Mouse (Mus musculus) brain, embryonic 14.5 days (tissue): ENCODE measurements at regions not wholly inside any gene's neighbourhood (a gene's known extent, or its start where the extent isn't known, plus 50 kb on each side); places are given as distances from the start of the nearest gene placed in this dataset.

Source experiments
- DNase-seq: peaks from one replicate; pipeline ENCODE4 v3.0.0-alpha.2; 2011; ENCODE audit warnings: low read depth
- CTCF ChIP-seq: fragments of 200-500 bp; IDR thresholded peaks from 2 replicates; pipeline ENCODE4 v1.5.1; 2012; ENCODE audit warnings: inconsistent platforms, mild to moderate bottlenecking, moderate library complexity, borderline replicate concordance; ENCODE audit not compliant: insufficient read depth, insufficient read length; ENCODE audit errors: extremely low read depth
- POLR2A ChIP-seq: fragments of 200-500 bp; IDR thresholded peaks from 2 replicates; pipeline ENCODE4 v1.6.1; 2012; ENCODE audit warnings: mild to moderate bottlenecking, inconsistent platforms, borderline replicate concordance; ENCODE audit not compliant: poor library complexity, insufficient read depth, insufficient read length, severe bottlenecking; ENCODE audit errors: extremely low read depth

GRCm38 (mm10) chr1:45675771-45676439, 119.1 kb upstream of the Wdr75 start:
- DNase-seq = peak; percentile 2
- TF ChIP-seq CTCF (no peak), POLR2A (no peak)

- DNase-seq = no peak
Observed at GRCm38 (mm10) chr1:45679964-45680709, 114.8 kb upstream of the Wdr75 start.

GRCm38 (mm10) chr1:45700893-45701292, 94.1 kb upstream of the Wdr75 start:
- no peak for DNase-seq
- TF ChIP-seq CTCF (no peak), POLR2A (no peak)

More at GRCm38 (mm10) chr1:45679964-45680709, 114.8 kb upstream of the Wdr75 start:
- no peak for TF ChIP-seq POLR2A
- no peak for TF ChIP-seq CTCF

GRCm38 (mm10) chr1:45701516-45701915, 93.5 kb upstream of the Wdr75 start:
- no peak for DNase-seq
- TF ChIP-seq POLR2A (no peak), CTCF (no peak)

GRCm38 (mm10) chr1:45723369-45723768, 71.6 kb upstream of the Wdr75 start:
- no peak for DNase-seq

GRCm38 (mm10) chr1:45732958-45733357, 62.0 kb upstream of the Wdr75 start:
- TF ChIP-seq CTCF (no peak), POLR2A (no peak)
- no peak for DNase-seq

More at GRCm38 (mm10) chr1:45723369-45723768, 71.6 kb upstream of the Wdr75 start:
- TF ChIP-seq POLR2A (no peak), CTCF (no peak)

- no peak for DNase-seq
- no peak for TF ChIP-seq POLR2A
- no peak for TF ChIP-seq CTCF
Observed at GRCm38 (mm10) chr1:45745136-45745535, 49.8 kb upstream of the Wdr75 start.
